Mouse (Mus musculus) testis, adult 2 months (tissue): ENCODE measurements around the gene Disc1.

Experiments
- CTCF ChIP-seq: fragments of 200-500 bp; IDR thresholded peaks from 2 replicates; pipeline ENCODE4 v1.5.1; 2012; ENCODE audit warnings: low read depth, mild to moderate bottlenecking, inconsistent platforms, low read length, moderate library complexity; ENCODE audit not compliant: control insufficient read depth, insufficient read depth, insufficient replicate concordance
- POLR2A ChIP-seq: fragments of 200-500 bp; IDR thresholded peaks from 2 replicates; pipeline ENCODE4 v1.6.1; 2012; ENCODE audit warnings: low read depth, mild to moderate bottlenecking, inconsistent platforms, low read length, moderate library complexity; ENCODE audit not compliant: control insufficient read depth

DNA sequence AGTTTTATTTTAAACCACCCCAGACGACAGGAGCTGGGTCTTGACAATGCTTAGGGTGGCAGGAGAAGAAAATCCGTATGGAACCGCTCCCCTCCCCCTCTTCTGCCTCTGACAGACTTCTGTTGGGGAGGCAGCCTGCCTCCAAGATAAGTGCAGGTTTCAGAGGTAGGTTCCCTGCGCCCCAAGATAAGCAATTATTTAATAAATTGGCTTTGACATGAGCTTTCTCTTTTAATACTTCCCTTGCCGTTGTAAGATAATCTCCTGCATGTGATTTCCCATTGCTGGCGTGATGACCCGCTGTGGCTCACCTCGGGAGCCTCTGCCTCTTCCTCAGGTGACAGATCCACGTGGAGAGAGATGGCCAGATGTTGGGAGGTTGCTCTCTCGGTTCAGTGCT, 133.0 kb downstream of the Disc1 start:
- TF ChIP-seq CTCF (no peak), POLR2A (no peak)
